Mouse (Mus musculus) left cerebral cortex, postnatal 14 days (tissue): ENCODE data around the gene Tsnax. TPM values are rescaled to one million over a fixed set of nuclear protein-coding genes. Genes with fewer than 3 reads are reported as not detected.

Experiments
- DNase-seq, 2 experiments: peaks; one replicate each; pipeline ENCODE4 v3.0.0; 2021 to 2022; ENCODE audit warnings: low spot score in 2 of 2, mixed read lengths in 1 of 2
- intact Hi-C: fragments of 180-260 bp; cut with DNase I; formaldehyde crosslinking; loops from one replicate; pipeline ENCODE4 v1.15.1; 2025
- long read RNA-seq, 2 experiments: library from polyadenylated mRNA; stranded (forward); transcript quantifications; one replicate each; pipeline ENCODE4 v2.0.0; 2021
- total RNA-seq, 2 experiments: library from RNA; stranded (reverse); gene quantifications; 2 replicates each; pipeline ENCODE4 v1.2.3; 2021

Tsnax gene
- 100 to 1,000 TPM; 102 to 108 TPM for total RNA-seq
- long read RNA-seq, experiment 1, transcript Tsnax-201 (6 exons, 2,391 nt), result major isoform, 245 of 269 reads
- long read RNA-seq, experiment 1, partial matches to known transcripts, result 15 of 269 reads
- long read RNA-seq, experiment 1, other reads (novel, unspliced or antisense), result 8 of 269 reads
- long read RNA-seq, experiment 2, transcript Tsnax-201 (6 exons, 2,391 nt), result major isoform, 211 of 231 reads
- long read RNA-seq, experiment 2, partial matches to known transcripts, result 8 of 231 reads
- long read RNA-seq, experiment 2, other reads (novel, unspliced or antisense), result 12 of 231 reads

GRCm38 (mm10) chr8:125012695-125013627 lies at the start of gene Tsnax:
Gene Tsnax, plus strand, starts transcription at chr8:125012997.
- peak; percentile 94 to 96 for DNase-seq
- intact Hi-C loops, result loop anchor here (2.0 kb wide), 1 partner anchor 64 kb away; the partner anchor contains the start of gene Egln1

- no peak for DNase-seq
- intact Hi-C loops, result no loop called here
Measured at GRCm38 (mm10) chr8:124963246-124963645, 49.6 kb upstream of the Tsnax start.

DNA sequence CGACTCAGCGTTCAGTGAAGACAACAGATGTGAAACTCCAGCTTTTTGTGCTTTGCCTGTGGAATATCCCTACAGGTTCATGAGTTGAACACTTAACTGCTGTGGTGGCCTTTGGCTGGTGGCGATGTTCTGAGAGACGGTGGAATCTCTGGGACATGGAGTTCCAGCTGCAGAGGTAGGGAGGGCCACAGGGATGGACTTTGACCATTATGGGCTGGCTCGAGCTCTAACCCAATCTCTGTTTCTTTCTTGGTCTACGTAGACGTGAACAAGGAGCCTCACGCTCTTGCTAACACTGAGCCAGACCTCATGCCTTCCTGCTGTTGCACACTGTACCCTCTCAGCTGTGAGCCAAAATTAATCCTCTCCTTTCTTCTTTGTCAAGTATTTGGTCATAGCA lies 47.8 kb upstream of the Tsnax start:
- intact Hi-C loops, result no loop called here

DNA sequence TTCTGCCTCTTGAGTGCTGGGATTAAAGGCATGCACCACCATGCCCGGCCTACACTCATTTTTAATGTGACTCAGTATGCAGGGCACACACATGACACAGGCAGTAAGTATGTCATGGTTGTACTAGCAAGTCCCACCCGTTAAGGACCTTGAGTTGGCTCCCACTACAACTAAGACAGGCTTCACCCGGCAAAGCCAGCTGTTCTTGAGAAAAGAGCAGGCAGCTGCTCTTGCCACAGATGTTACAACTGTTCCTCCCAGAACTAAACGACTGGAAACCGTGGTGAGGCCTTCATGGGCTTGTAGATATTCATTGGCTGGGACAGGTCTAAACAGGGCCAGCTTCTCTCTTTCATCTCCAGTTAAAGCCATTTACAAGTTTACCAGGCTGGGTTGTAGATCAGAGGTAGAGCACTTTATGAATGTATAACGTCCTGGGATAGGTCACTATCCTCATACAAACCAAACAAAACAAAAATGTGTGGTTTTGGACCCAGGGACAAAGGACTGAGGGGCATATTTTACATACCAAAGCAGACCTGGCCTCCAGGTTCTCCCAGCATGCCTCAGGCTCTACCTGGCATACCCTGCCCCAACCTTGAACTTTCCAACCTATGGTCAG lies 42.4 kb upstream of the Tsnax start:
- no peak for DNase-seq
- intact Hi-C loops, result no loop called here

More for the DNA sequence above, 47.8 kb upstream of the Tsnax start:
- DNase-seq, result no peak

GRCm38 (mm10) chr8:124973221-124973620 lies 39.6 kb upstream of the Tsnax start:
- intact Hi-C loops, result no loop called here
- no peak for DNase-seq

DNA sequence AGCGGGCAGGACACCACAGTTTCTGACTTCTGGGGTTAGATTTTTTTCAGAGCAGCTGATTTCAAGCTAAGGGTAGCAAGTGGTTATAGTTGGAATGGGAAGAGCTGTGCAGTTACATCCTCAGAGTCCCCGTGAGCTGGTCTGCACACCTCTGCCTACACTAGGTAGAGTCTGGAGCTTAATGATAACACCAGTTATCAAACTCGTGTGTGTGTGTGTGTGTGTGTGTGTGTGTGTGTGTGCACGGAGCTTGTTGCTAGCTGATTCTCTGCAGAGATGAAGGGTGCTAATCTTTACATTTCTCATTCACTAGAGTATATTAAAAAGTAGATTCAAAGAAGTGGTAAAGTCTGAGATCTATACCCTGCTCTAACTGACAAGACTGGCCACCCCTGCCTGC lies 38.5 kb upstream of the Tsnax start:
- DNase-seq, result no peak
- intact Hi-C loops, result no loop called here

DNA sequence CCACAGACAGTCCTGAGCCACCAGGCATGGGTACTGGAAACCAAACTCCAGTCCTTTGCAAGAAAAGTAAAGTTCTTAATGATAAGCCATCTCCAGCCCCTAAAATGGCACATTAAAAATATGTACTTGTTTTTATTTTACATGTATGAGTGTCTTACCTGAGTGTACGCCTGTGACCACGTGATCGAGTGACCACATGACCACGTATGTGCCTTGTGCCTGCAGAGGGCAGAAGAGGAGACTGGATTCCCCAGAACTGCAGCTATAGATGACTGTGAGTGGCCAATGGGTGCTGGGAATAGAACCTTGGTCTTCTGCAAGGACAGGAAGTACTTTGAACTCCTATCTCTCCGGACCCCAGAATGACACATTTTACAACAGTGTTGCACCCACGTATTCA lies 36.6 kb upstream of the Tsnax start:
- no peak for DNase-seq
- intact Hi-C loops, result no loop called here

DNA sequence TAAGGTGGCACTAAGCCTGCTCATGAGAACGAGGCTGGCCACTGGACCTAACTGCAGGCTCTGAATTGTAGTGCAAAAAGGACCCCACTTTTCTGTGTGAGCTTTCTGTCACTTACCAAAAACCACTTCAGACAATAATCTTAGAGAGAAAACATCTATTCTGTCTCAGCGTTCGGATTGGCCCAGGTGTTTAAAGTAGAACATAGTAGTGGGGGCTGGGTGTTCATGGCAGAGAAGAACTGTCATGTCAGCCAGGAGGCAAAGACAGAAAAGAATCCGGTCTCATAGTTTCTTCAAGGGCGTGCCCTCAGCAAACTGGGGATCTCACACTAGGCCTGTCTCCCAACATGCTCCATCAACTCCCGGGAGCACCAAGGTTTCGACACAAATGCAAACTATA lies 34.8 kb upstream of the Tsnax start:
- DNase-seq, result no peak
- intact Hi-C loops, result no loop called here

DNA sequence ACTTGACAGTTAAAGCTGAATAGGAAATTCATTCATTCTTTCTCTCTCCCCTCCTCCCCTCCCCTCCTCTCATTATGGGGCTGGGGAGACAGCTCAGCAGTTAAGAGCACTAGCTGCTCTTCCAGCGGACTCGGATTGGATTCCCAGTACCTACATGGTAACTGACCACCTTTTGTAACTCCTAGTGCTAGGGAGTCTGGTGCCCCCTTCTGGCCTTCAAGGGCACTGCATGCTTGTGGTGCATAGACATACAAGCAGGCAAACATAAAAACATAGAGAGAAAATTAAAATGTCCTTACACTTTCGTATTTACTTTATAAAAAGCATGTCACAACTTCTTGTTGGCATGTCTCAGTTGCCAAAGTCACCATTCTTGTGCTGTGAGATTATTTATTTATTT lies 32.8 kb upstream of the Tsnax start:
- no peak for DNase-seq
- intact Hi-C loops, result no loop called here

DNA sequence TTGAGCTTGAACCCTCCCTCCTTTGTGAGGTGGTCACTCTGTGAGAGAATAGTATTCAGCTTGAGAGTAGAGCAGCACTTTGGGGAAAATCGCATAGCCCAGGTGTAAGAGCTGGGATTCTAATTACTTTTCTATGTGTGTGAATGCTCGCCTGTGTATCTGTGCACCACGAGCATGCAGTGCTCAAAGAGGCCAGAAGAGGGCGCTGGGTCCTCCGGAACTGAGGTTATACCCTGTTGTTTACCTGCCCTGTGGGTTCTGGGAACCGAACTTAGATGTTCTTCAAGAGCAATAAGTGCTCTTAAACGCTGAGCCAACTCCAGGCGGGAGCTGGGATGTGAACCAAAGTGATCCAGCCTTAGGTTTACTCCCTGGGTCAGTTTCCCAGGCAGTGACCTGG lies 32.0 kb upstream of the Tsnax start:
- DNase-seq, result peak in 1 of 2 experiments; percentile 9
- intact Hi-C loops, result no loop called here

DNA sequence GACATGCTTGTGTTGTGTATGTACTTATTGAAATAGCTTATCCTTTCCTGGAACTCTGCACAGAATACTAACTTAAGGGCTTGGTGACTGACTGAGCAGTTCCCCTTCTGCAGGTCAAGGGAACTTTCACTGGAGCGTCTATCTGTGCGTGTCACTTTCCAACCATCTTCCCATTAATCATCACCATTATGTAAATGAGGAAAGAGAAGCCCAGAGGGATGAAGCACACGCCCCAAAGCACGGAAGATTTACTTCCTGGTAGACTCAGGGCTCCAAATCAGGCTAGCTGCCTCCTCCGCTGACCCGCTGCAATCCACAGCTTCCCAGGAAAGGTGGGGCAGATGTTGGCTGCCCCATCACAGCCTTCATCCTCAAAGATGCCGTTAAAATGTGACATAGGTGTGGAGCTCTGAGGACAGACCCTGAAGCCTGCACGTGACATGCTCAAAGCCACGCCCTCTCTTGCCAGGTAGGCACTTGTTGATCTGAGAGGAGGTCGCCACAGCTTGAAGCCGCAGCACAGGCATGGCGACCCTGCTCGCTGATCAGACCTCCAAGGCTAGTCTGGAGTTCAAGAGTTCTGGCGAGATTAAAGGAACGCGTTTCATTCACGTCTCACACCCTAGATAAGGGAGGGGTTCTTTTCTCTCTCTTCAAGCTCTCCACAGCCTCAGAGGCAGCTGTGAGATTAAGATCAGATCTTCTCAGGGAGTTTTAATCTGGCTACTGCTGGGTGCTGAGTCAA lies 21.7 kb upstream of the Tsnax start:
- intact Hi-C loops, result no loop called here
- DNase-seq, result no peak

DNA sequence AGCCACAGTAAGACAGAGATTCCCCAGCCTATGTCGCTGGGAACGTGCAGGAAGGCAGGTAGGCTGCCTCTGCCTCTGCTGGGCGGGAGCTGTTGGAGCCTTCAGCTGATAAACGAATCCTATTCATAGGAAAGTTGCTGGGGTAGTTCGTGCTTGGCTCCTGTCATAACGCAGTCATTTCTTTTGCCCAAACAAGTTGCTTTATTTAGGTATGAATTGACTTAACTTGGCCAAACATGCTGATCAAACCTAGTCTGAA lies 21.2 kb upstream of the Tsnax start:
- intact Hi-C loops, result no loop called here
- no peak for DNase-seq

DNA sequence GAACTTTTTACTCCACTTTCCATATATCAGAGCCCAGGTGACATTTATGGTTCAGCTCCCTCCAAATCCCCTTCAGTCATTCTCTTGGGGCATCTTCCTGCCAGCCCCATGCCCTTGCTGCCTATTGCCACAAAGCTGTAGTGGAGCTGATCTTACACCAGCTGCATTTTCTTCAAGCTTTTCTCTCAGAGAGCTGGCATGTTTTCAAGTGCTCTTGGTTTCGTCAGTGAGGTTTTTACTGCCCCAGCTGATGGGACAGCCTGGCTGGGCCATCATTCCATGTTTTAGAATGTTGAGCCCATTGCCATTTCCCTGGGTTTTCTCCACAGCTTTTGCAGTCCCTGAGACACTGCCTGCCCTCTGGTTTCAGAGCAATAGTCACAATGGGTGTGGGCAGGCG lies 17.0 kb upstream of the Tsnax start:
- intact Hi-C loops, result no loop called here

GRCm38 (mm10) chr8:125024085-125024484 lies 11.3 kb downstream of the Tsnax start:
- no peak for DNase-seq
- intact Hi-C loops, result no loop called here

More for the DNA sequence above, 17.0 kb upstream of the Tsnax start:
- DNase-seq, result no peak

- intact Hi-C loops, result loop anchor here (5.0 kb wide), 1 partner anchor 80 kb away; the partner anchor contains the start of gene Egln1
Measured at GRCm38 (mm10) chr8:125027211-125027610, 14.4 kb downstream of the Tsnax start.

GRCm38 (mm10) chr8:125028841-125029240 lies 16.0 kb downstream of the Tsnax start:
- no peak for DNase-seq
- intact Hi-C loops, result loop anchor here (5.0 kb wide), 1 partner anchor 82 kb away; the partner anchor contains the start of gene Egln1

More at GRCm38 (mm10) chr8:125027211-125027610, 14.4 kb downstream of the Tsnax start:
- no peak for DNase-seq

GRCm38 (mm10) chr8:125031276-125031675 lies 18.5 kb downstream of the Tsnax start:
- no peak for DNase-seq
- intact Hi-C loops, result loop anchor here (5.0 kb wide), 1 partner anchor 134 kb away; the partner anchor contains the start of genes Exoc8 and Sprtn

DNA sequence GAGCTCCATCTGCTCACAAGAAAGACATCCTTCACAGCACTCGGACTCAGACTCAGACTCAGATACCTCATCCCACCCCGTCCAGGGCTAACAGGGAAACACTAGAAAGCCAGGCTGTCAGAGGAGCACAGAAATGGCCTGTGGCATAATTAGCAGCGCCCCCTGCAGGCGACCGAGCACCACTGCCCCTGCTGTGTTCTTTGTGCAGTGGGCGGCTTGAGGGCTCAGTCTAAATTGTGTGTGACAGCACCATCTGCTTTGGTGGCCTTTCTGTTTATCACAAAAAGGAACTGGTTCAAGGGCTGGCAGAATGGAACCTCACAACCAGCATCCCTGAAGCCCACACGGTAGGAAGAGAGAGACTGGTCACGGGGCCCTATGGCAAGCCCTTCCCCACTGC lies 21.9 kb downstream of the Tsnax start:
- intact Hi-C loops, result loop anchor here (5.0 kb wide), 1 partner anchor 137 kb away; the partner anchor contains the start of genes Exoc8 and Sprtn
- DNase-seq, result peak; percentile 66 to 79

GRCm38 (mm10) chr8:125037081-125037480 lies 24.3 kb downstream of the Tsnax start:
- no peak for DNase-seq
- intact Hi-C loops, result no loop called here
